Mouse (Mus musculus): Measurements from ENCODE around the gene Pcbp3.

GRCm38 (mm10) chr10:76941038-76941437 is 20.6 kb downstream of the Pcbp3 start:
- TF ChIP-seq FLI1 (IDR thresholded peaks at IDR 0.05; ENCODE audit: low read length) (no peak), GATA1 (IDR thresholded peaks at IDR 0.05; ENCODE audit: borderline replicate concordance, low read length) (no peak)
